Mouse (Mus musculus) stomach, postnatal 0 days (tissue): ENCODE results near the gene Slc7a10.

Source experiments
- CTCF ChIP-seq: IDR thresholded peaks from 2 replicates; pipeline ENCODE4 v1.5.1; 2016; ENCODE audit warnings: antibody characterized with exemption, low read depth, mild to moderate bottlenecking, moderate library complexity
- EP300 ChIP-seq: optimal IDR thresholded peaks from 2 replicates; pipeline ENCODE3; 2016; ENCODE audit warnings: antibody characterized with exemption

- TF ChIP-seq CTCF = no peak
- TF ChIP-seq EP300 = no peak
These were observed 47.7 kb downstream of the Slc7a10 start for GRCm38 (mm10) chr7:35233861-35234260.
